Mouse (Mus musculus) small intestine, adult 10 weeks (tissue): ENCODE data around the gene Krtap9-3. TPM values are rescaled to one million over a fixed set of nuclear protein-coding genes. Genes with fewer than 3 reads are reported as not detected.

Experiments
- polyA plus RNA-seq: library from polyadenylated mRNA; stranded (reverse); fragments of 350-450 nt; fragmentation: Illumina TruSeq; extraction: RNeasy Lipid Tissue Mini Kit (QIAGEN cat#74804); gene quantifications from one replicate; pipeline ENCODE4 v1.2.3, GENCODE M21; 2014; ENCODE audit warnings: low replicate concordance

The Krtap9-3 gene
- not detected for polyA plus RNA-seq

DNA sequence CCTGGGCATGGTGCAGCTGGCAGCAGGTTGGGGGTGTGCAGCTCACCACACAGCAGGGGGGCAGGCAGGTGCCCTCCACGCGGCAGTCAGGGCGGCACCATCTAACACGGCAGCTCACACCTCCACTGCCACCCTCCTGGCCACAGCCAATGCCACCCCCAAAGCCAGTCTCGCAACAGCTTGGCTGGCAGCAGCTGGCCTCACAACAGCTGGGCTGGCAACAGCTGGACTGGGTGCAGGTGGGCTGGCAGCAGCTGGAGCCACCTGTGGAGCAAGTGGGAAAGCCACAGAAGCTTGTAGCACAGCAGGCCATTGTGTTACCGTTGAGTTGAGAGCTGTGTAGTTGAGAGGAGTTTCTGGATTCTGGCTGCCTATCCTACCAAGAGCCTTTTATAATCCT lies at the start of gene Krtap9-3:
Gene Krtap9-3 (minus strand): TSS at position 364 of the 400 bp plus-strand sequence.

DNA sequence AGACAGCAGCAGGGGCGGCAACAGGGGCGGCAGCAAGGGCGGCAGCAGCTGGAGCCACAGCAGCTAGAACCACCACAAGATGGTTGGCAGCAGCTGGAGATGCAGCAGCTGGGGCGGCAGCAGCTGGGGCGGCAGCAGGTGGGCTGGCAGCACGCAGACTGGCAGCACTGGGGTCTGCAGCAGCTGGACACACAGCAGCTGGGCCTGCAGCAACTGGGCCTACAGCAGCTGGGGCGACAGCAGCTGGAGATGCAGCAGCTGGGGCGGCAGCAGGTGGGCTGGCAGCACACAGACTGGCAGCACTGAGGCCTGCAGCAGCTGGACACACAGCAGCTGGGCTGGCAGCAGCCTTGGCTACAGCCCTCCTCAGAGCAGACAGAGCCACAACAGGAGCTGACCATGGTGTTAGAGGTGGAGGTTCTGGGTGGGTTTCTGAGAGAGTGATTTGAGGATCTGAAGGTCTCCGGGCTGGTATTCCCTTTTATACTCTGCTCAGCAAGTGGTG lies 45.8 kb upstream of the Krtap9-3 start, which contains the start of gene Krtap4-7:
Gene Krtap4-7 (minus strand): TSS at position 455 of the 505 bp plus-strand sequence.

DNA sequence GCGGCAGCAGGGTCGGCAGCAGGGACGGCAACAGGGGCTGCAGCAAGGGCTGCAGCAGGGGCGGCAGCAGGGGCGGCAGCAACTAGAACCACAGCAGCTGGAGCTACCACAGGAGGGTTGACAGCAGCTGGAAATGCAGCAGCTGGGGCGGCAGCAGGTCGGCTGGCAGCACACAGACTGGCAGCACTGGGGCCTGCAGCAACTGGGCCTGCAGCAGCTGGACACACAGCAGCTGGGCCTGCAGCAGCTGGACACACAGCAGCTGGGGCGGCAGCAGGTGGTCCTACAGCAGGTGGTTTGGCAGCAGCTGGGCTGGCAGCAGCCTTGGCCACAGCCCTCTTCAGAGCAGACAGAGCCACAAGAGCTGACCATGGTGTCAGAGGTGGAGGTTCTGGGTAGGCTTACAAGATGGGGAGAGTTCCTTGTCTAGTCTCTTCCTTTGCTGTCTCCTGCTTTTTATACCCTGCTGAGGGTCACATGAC lies 36.8 kb upstream of the Krtap9-3 start, which contains the start of gene Krtap4-2:
Gene Krtap4-2 (minus strand): TSS at position 432 of the 482 bp plus-strand sequence.

DNA sequence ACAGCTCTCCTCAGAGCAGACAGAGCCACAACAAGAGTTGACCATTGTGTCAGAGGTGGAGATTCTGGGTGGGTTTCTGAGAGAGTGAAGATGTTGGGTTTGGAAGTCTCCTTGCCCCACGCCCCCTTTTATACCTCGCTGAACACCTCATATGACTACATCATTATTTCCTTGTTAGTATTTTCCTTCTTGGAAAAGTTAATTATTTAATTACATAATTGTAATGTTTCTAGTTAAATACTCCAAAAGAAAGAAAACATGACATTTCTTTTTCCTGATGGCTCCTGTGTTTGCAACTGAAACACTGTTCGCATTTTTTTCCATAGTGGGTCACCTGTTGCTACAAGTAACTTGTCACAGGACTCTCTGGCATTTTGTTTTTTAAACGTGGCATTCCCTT lies 30.2 kb upstream of the Krtap9-3 start, which contains the start of gene Krtap4-1:
Gene Krtap4-1 (minus strand): TSS at position 101 of the 400 bp plus-strand sequence.

DNA sequence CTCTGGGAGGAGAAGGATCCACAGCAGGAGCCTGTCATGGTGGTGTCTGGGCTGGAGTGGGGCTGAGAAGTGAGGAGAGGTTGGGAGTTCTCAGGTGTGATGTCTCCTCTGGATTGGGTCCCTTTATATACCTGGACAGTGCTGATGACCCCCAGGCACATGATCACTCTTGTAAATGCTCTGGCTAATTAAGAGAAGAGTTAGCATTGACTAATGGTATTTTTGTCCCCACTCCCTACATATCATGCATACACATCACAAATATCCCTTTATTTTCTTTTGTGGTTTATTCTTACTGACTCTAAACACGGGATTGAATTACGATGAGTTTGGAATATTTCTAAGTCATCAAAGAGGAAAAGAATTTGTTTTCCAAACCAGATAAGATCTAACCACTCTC lies 22.4 kb upstream of the Krtap9-3 start, which contains the start of gene Gm11562:
Gene Gm11562 (minus strand): TSS at position 101 of the 400 bp plus-strand sequence.

DNA sequence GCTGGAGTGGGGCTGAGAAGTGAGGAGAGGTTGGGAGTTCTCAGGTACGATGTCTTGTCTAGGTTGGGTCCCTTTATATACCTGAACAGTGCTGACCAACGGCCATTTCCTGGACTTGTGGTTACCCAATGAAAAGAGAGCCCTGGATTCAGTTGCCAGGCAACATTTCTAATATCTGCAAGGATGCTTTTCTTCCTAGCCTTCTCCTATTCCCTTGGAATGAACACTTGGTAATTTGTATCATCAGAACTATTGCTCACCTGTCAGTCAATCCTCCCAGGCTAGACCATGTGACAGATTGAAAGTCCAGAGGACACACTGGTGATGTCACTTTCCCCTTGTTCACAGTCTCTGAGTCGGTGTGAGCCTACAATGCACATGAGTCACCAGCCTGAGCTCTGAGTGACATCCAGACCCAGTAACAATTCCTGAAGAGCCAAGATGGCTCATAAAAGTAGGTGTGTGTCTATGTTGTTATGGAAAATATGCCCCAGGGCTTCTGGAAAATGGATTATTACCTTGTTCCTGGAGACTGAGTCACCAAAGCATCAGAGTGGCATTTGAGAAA lies 17.0 kb upstream of the Krtap9-3 start, which contains the start of gene Krtap2-4:
Gene Krtap2-4 (minus strand): TSS at position 51 of the 568 bp plus-strand sequence.

DNA sequence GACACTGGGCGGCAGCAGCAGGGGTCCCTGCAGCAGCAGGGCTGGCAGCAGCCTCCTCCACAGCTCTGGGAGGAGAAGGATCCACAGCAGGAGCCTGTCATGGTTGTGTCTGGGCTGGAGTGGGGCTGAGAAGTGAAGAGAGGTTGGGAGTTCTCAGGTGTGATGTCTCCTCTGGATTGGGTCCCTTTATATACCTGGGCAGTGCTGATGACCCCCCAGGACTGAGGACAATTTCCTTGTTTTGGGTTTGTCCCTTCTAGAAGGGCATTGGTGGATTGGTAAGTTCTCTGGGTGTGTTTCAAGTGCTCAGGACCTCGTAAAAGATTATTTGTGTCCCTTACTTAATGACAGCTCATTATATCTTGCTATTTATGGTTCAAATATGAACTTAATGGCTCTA lies 12.2 kb upstream of the Krtap9-3 start, which contains the start of gene Gm11937:
Gene Gm11937 (minus strand): TSS at position 101 of the 400 bp plus-strand sequence.

DNA sequence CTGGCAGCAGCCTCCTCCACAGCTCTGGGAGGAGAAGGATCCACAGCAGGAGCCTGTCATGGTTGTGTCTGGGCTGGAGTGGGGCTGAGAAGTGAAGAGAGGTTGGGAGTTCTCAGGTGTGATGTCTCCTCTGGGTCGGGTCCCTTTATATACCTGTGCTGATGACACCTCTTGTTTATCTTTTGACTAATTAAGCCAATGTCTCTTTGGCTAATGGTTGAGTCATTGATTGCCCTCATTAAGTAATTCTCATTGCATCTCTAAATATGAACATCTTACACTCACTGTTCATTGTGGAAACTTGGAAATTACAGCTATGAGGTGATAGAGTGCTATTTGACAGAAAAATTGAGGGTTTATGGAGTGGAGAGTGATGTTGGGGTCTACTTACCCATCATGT lies 5.3 kb upstream of the Krtap9-3 start, which contains the start of gene Gm11938:
Gene Gm11938 (minus strand): TSS at position 101 of the 400 bp plus-strand sequence.

DNA sequence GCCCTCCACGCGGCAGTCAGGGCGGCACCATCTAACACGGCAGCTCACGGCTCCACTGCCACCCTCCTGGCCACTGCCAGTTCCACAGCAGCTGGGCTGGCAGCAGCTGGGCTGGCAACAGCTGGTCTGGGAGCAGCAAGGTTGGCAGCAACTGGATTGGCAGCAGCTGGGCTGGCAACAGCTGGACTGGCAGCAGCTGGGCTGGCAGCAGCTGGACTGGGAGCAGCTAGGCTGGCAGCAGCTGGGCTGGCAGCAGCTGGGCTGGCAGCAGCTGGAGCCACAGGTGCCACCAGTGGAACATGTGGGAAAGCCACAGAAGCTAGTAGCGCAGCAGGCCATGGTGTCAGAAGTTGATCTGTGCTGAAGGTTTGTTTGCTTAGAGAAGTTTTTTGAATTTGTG lies 6.9 kb downstream of the Krtap9-3 start, which contains the start of gene Krtap1-3:
Gene Krtap1-3 (minus strand): TSS at position 359 of the 400 bp plus-strand sequence.

DNA sequence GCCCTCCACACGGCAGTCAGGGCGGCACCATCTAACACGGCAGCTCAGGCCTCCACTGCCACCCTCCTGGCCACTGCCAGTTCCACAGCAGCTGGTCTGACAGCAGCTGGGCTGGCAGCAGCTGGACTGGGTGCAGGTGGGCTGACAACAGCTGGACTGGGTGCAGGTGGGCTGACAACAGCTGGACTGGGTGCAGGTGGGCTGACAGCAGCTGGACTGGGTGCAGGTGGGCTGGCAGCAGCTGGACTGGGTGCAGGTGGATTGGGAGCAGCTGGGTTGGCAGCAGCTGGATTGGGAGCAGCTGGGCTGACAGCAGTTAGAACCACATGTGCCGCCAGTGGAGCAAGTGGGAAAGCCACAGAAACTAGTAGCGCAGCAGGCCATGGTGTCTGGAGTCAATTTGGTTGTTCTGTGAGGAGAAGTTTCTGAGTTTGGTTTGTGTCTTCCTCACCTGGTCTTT lies 14.6 kb downstream of the Krtap9-3 start, which contains the start of gene Krtap1-4:
Gene Krtap1-4 (minus strand): TSS at position 410 of the 460 bp plus-strand sequence.

DNA sequence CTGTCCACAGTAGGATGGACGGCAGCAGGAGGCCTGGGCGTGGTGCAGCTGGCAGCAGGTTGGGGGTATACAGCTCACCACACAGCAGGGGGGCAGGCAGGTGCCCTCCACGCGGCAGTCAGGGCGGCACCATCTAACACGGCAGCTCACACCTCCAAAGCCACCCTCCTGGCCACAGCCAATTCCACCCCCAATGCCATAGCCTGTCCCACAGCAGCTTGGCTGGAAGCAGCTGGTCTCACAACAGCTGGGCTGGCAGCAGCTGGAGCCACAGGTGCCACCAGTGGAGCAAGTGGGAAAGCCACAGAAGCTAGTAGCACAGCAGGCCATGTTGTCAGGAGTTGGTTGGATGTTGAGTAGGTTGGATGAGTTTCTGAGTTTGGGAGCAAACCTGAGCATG lies 17.3 kb downstream of the Krtap9-3 start, which contains the start of gene Krtap1-5:
Gene Krtap1-5 (minus strand): TSS at position 381 of the 400 bp plus-strand sequence.

DNA sequence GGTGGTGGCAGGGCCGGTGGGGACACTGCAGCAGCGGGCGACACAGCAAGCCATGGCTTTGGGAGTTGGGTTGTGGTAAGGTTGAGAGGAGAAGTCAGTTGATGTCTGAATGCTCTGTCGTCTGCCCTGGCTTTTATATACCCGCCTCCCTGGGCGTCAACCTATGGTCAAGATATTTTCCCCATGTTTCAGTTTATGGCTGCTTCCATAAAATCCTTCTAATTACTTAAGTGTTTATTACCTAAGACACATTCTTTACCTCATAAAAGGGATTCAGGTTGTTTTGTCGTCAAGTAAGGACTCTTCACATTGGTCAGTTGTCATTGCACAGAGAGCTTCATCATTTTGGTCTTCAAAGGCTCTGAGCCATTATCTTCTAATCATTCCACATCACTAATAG lies 31.4 kb downstream of the Krtap9-3 start, which contains the start of gene Krtap3-1:
Gene Krtap3-1 (minus strand): TSS at position 101 of the 400 bp plus-strand sequence.

DNA sequence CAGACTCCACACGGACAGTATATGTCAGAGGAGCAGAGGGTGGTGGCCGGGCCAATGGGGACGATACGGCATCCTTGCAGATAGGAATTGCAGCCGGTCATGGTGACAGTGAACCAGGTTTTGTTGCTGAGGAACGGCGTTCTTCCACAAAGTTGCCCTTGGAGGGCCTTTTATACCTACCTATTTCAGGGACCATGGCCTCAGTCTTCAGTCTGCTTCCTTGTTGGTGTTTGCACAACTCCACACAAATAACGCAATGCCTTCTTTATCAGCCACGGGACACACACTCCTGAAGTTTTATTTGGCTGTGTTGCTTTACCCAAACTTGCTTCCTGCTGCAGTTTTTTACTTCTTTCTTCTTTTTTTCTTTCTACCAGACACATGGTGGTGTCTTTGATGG lies 38.5 kb downstream of the Krtap9-3 start, which contains the start of gene Gm11939:
Gene Gm11939 (minus strand): TSS at position 101 of the 400 bp plus-strand sequence.

DNA sequence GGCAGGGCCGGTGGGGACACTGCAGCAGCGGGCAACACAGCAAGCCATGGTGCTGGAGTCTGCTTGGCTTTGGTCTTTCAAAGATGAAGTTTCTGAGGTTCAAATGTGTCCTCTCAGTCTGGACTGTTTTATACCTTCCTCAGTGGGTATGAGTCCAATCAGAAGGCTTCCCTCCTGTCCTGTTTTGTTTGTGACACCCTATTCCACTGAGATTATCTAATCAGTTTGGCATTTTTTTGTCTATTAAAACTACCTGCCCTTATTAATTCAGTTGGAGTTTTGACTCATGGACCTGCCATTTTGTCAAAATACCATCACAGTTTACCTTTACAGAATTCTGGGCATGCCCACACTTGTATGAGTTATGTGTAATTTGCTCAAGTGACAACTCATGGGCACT lies 41.2 kb downstream of the Krtap9-3 start, which contains the start of gene Krtap3-2:
Gene Krtap3-2 (minus strand): TSS at position 101 of the 400 bp plus-strand sequence.

DNA sequence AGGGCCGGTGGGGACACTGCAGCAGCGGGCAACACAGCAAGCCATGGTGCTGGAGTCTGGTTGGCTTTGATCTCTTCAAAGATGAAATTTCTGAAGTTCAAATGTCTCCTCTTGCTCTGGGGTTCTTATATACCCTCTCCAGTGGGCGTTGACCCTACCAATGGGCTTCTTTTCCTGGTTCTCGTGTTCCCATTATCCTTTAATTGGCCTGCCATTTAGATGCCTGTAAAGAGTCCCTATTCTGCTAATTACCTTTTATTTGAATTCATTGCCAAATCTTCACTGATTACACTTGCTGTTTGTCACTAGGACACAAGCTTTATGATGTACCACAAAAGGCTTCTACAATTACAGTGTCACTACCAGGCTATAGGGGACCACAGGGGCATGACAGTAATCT lies 47.1 kb downstream of the Krtap9-3 start, which contains the start of gene Krtap3-3:
Gene Krtap3-3 (minus strand): TSS at position 101 of the 400 bp plus-strand sequence.

Other genes with a start within 250 kb of the Krtap9-3 start
- gene Krt27, start 247.0 kb downstream of the Krtap9-3 start, polyA plus RNA-seq = not detected
- gene Krt28, start 223.2 kb downstream of the Krtap9-3 start, polyA plus RNA-seq = not detected
- 11.2 TPM for gene Krt10, start 208.7 kb downstream of the Krtap9-3 start, polyA plus RNA-seq
- gene Krt12, start 175.8 kb downstream of the Krtap9-3 start, polyA plus RNA-seq = 1.2 TPM
- gene Krt20, start 160.0 kb downstream of the Krtap9-3 start, polyA plus RNA-seq = 924 TPM
- 3.3 TPM for gene Krt23, start 105.0 kb downstream of the Krtap9-3 start, polyA plus RNA-seq
- gene Krt39, start 76.8 kb downstream of the Krtap9-3 start, polyA plus RNA-seq = not detected
- not detected for gene Krt40, start 54.9 kb downstream of the Krtap9-3 start, polyA plus RNA-seq
- not detected for gene Krtap3-3, start 47.2 kb downstream of the Krtap9-3 start, polyA plus RNA-seq
- gene Krtap3-2, start 41.3 kb downstream of the Krtap9-3 start, polyA plus RNA-seq = not detected
- gene Gm11939, start 38.6 kb downstream of the Krtap9-3 start, polyA plus RNA-seq = not detected
- gene Krtap3-1, start 31.5 kb downstream of the Krtap9-3 start, polyA plus RNA-seq = not detected
- gene Krtap1-5, start 17.1 kb downstream of the Krtap9-3 start, polyA plus RNA-seq = not detected
- not detected for gene Krtap1-4, start 14.5 kb downstream of the Krtap9-3 start, polyA plus RNA-seq
- gene Krtap1-3, start 6.8 kb downstream of the Krtap9-3 start, polyA plus RNA-seq = not detected
- gene Gm11938, start 5.2 kb upstream of the Krtap9-3 start, polyA plus RNA-seq = not detected
- not detected for gene Gm11937, start 12.1 kb upstream of the Krtap9-3 start, polyA plus RNA-seq
- gene Krtap2-4, start 16.7 kb upstream of the Krtap9-3 start, polyA plus RNA-seq = not detected
- gene Gm11562, start 22.3 kb upstream of the Krtap9-3 start, polyA plus RNA-seq = not detected
- gene Krtap4-1, start 30.1 kb upstream of the Krtap9-3 start, polyA plus RNA-seq = not detected
- not detected for gene Krtap4-2, start 37.0 kb upstream of the Krtap9-3 start, polyA plus RNA-seq
- gene Krtap4-7, start 46.0 kb upstream of the Krtap9-3 start, polyA plus RNA-seq = not detected
- not detected for gene Gm11555, start 52.1 kb upstream of the Krtap9-3 start, polyA plus RNA-seq
- gene Gm11563, start 60.9 kb upstream of the Krtap9-3 start, polyA plus RNA-seq = not detected
- not detected for gene Krtap4-6, start 67.9 kb upstream of the Krtap9-3 start, polyA plus RNA-seq
- not detected for gene Gm14190, start 92.6 kb upstream of the Krtap9-3 start, polyA plus RNA-seq
- gene Gm14180, start 136.2 kb upstream of the Krtap9-3 start, polyA plus RNA-seq = not detected
- gene Gm11595, start 174.8 kb upstream of the Krtap9-3 start, polyA plus RNA-seq = not detected
- not detected for gene Krtap4-8, start 182.6 kb upstream of the Krtap9-3 start, polyA plus RNA-seq
- not detected for gene Krtap4-9, start 187.1 kb upstream of the Krtap9-3 start, polyA plus RNA-seq
- not detected for gene Gm11596, start 195.4 kb upstream of the Krtap9-3 start, polyA plus RNA-seq
- gene Gm11569, start 200.8 kb upstream of the Krtap9-3 start, polyA plus RNA-seq = not detected
- not detected for gene Gm11554, start 206.3 kb upstream of the Krtap9-3 start, polyA plus RNA-seq
- gene Krtap4-13, start 211.8 kb upstream of the Krtap9-3 start, polyA plus RNA-seq = not detected
- gene Gm11564, start 217.6 kb upstream of the Krtap9-3 start, polyA plus RNA-seq = not detected
- not detected for gene 2300003K06Rik, start 240.0 kb upstream of the Krtap9-3 start, polyA plus RNA-seq